Mouse (Mus musculus) kidney, postnatal 10 days (tissue): Measurements from ENCODE around the gene Lmcd1.
"Not testable (repeated sequence)": the region's sequence is repeated elsewhere in the genome, so short reads cannot be mapped to it uniquely, and the experiment has no call there.

ENCODE experiments used
- DNase-seq: peaks from one replicate; pipeline ENCODE4 v3.0.0; 2021; ENCODE audit warnings: mixed read lengths

Lmcd1 gene

GRCm38 (mm10) chr6:112273501-112274205 lies at the start of gene Lmcd1:
Lmcd1 (plus strand) TSS chr6:112273758.
- peak; percentile 92 for DNase-seq

- DNase-seq: no peak
Observed at GRCm38 (mm10) chr6:112223877-112224632, 49.5 kb upstream of the Lmcd1 start.

- DNase-seq: no peak
Observed at GRCm38 (mm10) chr6:112236775-112237174, 36.8 kb upstream of the Lmcd1 start.

DNA sequence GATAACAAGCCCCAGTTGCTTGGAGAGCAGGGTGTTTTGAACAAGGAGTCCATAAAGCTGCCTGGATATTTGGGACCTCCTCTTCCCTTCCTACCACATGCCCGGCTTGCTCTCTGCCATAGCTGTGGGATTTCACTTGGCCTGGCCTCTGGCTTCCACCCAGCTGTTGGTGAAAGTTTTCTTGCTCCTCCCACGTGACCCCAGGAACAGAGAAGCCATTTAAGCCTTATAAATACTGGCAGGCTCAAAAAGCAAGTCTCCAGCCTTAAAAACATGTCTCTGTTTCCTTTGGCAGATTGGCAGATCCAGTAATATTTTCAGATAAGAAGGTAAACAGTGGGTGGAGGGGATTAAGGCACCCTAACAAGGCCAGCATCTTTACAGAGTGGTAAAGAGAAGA lies 31.3 kb upstream of the Lmcd1 start:
- no peak for DNase-seq

- peak; percentile 79 for DNase-seq
Observed at GRCm38 (mm10) chr6:112245639-112246038, 27.9 kb upstream of the Lmcd1 start.

GRCm38 (mm10) chr6:112246636-112247035 lies 26.9 kb upstream of the Lmcd1 start:
- no peak for DNase-seq

DNA sequence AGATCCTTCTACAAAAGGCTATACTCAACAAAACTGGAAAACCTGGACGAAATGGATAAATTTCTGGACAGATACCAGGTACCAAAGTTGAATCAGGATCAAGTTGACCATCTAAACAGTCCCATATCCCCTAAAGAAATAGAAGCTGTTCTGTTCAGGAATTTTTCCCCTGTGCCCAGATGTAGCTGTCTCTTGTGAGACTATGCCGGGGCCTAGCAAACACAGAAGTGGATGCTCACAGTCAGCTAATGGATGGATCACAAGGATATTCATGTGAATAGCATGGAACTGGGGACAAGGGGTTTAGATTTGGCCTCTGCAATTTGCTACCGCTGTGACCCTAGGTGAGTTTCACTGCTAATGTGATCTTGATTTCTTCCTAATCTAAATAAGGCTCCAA lies 19.6 kb upstream of the Lmcd1 start:
- DNase-seq: not testable (repeated sequence)

DNA sequence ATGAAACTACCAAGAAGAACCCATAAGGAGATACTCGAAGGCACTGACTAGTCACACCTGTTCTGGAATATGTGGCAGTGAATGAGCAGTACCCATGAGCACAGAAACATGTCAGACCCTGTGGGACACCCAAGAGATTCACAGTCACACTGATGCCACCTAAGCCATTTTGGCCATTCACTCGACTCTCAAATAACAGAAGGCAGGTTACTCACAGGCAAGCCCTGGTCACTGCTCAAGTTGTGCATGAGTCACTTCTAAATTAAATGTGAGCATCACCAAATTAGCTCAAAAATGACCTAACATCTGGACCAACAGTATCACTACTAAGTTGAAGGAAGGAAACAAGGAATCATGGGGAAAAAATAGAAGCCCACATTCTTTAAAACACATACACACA lies 18.6 kb upstream of the Lmcd1 start:
- no peak for DNase-seq

DNA sequence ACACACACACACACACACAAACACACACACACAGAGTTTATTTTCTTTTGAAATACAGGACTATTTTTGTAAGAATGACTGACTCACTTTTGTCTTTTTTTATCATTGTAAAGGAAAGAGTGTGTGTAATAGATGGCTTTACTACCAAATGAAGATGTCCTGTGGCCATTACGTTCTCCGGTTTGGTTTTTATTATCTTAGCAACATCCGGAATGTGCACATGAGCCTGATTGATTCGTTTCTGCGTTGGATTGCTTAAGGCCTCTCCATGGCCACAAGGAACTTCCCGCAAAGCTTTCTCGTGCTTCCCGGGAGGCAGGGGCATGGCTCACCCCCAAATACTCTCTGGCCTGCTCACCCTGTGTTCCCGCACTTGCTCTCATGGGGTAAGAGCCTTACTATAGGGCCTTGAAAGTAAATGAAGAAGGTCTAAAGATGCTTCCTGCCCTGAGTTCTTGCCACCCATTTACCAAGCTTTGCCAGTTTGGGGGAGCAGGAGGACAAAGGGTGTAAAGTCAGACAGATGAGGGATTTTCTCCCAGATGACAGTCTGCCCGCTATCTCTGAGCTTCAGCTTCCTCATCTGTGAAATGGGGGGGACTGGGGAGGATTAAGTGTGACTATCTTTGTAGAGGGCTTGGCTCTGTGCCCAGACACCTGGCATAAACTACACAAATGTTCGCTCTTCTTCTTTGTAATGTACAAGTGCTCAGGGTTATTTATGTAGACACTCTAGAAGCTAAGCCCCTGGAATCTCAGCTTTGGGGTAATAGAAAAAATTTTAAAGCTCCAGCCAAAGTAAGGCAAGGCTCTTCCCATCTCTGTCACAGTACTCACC lies 18.0 kb upstream of the Lmcd1 start:
- peak; percentile 56 for DNase-seq

DNA sequence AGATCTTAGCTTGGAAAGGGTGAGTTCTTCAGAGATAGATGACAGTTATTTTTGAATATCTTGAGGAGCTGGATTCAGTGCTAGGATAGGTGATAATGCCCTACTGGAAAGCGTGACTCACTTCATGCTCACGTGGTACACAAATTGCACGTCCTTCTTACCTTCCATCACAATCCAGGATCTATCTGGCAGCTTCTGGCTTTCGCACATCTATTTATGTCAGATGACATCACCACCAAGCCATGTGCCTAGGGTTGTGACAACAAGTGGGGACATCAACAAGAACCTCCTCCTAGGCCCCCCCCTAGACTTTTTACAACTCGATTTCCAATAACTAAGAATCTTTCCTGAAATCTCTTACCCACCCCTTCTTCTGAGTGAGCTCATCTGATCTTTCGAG lies 17.0 kb upstream of the Lmcd1 start:
- DNase-seq: no peak

DNA sequence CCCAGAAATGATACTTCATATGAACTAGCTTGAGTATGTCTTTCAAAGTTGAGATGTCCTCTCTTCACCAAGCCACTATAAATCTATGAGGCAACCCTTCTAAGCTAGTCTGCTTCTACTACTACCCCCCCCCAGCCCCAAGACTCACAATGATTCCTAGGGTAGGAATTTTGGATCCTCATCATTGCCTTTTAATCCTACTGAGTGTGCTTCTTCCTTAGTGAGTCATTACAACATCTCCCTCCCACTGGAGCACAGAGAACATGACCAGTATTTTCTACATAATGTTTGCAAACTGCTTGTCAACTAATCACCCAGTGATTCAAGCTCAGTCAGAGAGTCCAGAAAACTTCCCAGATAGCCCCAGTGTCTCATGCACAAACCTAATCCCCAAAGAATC lies 12.5 kb upstream of the Lmcd1 start:
- no peak for DNase-seq

DNA sequence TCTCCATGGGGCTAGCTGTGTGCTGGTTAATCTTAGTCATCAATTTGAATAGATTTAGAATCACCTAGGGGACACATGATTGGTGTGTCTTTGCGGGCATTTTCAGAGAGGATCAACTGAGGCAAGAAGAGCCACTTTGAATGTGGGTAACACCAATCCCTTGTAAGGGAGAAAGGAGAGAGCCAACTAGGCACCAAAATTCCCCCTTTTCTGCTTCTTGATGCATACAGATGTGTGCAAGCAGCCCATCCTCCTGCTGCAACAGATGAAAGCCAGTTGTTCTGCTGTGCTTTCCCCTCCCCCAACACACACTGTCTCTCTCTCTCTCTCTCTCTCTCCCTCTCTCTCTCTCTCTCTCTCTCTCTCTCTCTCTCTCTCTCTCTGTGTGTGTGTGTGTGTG lies 9.2 kb upstream of the Lmcd1 start:
- no peak for DNase-seq

DNA sequence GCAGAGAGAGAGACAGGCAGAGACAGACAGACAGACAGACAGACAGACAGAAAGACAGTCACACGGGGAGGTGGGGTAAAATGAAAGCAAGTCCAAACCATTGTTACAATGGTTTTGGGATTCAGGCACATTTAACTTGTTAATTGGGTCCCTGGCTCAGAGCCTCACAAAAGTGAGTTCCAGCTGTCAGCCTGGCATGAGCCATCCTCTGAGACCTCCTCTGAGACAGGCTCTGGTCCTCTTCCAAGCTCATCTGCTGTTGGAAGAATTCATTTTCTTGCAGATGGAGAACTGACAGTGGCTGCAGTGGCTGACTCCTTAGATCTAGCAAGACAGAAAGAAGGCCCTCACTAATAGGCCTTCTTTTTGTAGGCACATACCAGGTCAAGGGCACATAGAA lies 6.9 kb upstream of the Lmcd1 start:
- DNase-seq: peak; percentile 53

DNA sequence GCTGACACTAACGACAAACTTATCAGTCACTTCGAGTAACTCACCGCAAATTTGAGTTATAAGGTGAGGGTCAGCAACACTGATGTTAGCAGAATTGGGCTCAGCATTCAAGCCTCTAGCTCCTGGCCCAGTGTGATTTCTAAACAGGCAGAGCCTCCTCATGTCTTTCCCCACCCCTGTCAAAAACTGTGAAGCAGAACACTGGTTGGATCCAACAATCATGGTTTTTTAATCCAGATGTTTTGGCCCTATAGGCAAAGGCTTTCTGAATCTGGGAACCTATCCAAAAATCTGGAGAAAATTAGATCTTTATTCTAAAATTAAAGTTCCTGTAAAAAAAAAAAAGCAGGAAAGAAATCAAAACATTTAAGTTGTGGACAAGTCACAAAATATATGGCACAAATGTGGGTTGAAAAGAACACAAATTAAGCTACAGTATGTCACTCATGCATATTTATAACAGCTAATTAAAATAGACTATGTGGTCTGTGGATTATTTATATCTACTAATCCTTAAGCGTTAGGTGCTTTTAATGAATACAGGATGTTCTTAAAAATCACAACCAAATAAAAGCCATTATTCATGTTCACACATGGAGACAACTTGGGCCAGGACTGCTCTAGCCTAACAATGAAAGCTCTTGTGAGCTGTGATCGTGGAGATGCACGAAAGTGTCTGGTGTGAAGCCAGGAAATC lies 5.7 kb upstream of the Lmcd1 start:
- DNase-seq: no peak

- peak; percentile 94 for DNase-seq
Observed at GRCm38 (mm10) chr6:112274261-112275055, 900 bp downstream of the Lmcd1 start.

DNA sequence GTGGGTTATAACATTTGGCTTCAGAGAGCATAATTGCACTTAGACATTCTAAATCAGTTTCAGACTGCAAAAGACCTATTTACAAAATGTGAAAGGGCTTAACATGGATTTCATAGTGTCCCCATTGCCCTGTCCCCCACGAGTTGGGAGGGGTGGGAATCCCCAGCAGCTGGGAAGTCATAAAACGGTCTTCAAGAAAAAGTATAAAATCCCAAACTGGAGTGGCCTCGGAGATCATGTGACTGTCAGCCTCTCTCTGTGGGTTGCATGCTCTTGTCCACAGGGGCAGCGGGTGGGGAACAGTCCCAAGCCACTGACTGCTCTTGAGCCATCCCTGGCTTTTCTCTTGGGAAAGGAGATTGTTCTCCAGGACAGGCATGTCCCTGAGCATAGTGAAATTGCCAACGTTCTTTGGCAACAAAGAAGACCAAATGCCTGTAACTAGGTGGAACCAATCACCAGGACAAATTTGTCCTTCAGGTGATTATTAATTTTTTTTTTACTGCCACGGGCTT lies 2.2 kb downstream of the Lmcd1 start:
- peak; percentile 62 for DNase-seq

DNA sequence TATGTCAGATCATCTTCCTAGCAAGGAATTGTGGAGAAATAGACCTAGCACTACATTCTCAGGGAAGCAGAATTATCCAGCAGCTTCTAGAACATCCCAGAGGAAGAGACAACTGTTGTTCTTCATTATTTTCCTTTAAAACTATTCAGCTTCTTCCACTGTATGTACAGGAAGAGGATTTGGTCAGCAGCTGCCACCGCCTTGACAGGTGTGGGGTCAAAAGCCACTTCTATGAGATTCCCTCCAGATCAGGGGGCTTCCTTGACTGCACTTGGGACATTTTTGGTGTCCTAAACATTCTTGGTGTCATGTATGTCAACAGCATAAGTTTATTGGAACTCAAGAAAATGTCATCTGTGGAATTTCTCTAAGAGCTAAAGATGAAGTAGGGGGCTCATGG lies 5.2 kb downstream of the Lmcd1 start:
- no peak for DNase-seq

DNA sequence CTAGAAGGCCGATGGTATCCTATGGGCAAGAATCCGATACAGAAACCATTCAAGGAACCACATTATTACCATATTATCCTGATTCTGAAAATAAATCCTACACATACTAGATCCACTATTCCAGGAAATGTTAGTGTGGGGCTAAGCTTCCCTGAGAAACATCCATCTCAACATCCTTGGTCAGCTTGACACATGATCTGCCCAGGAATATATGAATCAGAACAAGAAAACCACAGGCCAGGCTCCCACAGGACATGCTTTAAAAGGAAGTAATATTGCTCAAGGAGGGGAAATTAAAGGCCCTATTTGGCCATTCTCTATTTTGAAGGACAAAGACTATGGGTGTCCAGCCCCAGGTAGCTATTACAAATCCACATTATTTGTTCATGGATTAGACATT lies 6.6 kb downstream of the Lmcd1 start:
- no peak for DNase-seq

DNA sequence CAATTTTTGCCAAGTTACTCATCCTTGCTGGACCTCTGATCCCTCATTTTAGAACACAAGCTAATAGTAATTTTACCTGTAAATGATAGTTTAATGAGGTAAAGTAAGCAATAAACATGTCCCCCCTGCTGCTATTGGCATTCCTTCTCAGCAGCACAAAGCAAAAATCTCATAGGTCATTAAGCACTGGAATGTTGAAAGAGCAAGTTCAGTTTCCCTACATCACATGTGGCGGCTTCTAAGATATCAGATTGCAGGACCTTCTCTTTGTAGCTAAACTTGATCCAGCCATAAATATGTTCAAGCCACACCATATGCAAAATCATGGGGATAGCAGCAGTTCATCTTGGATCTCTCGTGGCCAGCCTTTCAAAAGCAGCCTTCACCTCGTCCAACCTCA lies 7.4 kb downstream of the Lmcd1 start:
- no peak for DNase-seq

DNA sequence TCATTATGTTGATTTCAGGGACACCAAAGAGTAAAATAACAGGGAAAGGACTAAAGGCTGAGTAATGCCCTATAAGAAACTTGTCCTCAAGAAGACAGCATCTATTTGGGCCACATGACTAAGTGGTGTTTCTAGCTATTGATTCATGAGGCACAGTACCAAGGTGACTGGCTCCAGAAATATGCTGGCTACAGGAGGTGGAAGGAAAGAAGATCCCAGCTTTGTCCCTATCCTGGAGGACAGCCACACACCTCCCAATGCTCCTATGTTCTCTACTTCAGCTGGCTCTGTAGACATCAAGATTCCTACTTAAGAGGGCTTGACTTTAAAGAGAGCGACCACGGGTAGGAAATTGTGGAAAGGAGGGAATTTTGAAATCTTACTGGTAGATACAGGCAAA lies 8.4 kb downstream of the Lmcd1 start:
- DNase-seq: no peak

GRCm38 (mm10) chr6:112284087-112284486 lies 10.5 kb downstream of the Lmcd1 start:
- DNase-seq: no peak

- DNase-seq: peak; percentile 68
Observed at GRCm38 (mm10) chr6:112287671-112288070, 14.1 kb downstream of the Lmcd1 start.
